Mouse (Mus musculus) stomach, embryonic 16.5 days (tissue): Measurements from ENCODE around the gene Hnrnpd. TPM values are rescaled to one million over a fixed set of nuclear protein-coding genes. Genes with fewer than 3 reads are reported as not detected.

Experiments
- ATAC-seq: fragments of 200-750 bp; cut with Nextera tagmentation; 2 replicates; pipeline ENCODE4 v1.8.0; 2017; ENCODE audit warnings: moderate number of reproducible peaks, moderate TSS enrichment; ENCODE audit not compliant: insufficient read depth, low FRiP score
- H3K27ac ChIP-seq: fragments of 300-500 bp; sonication (generic); 2 replicates; pipeline ENCODE4 v1.5.1; 2014; ENCODE audit warnings: low read length
- H3K27me3 ChIP-seq: fragments of 300-500 bp; sonication (generic); 2 replicates; pipeline ENCODE4 v1.6.1; 2014; ENCODE audit warnings: low read length, control low read depth, mixed read lengths; ENCODE audit not compliant: control insufficient read depth, insufficient read depth
- H3K36me3 ChIP-seq: fragments of 300-500 bp; sonication (generic); 2 replicates; pipeline ENCODE4 v1.6.1; 2014; ENCODE audit warnings: low read length; ENCODE audit not compliant: control insufficient read depth, insufficient read depth
- H3K4me1 ChIP-seq: fragments of 300-500 bp; sonication (generic); 2 replicates; pipeline ENCODE4 v1.6.1; 2014; ENCODE audit warnings: low read length, control low read depth, mixed read lengths; ENCODE audit not compliant: control insufficient read depth, insufficient read depth
- H3K4me2 ChIP-seq: fragments of 300-500 bp; sonication (generic); 2 replicates; pipeline ENCODE4 v1.6.1; 2014; ENCODE audit warnings: low read depth, low read length, mixed read lengths
- H3K4me3 ChIP-seq: fragments of 300-500 bp; sonication (generic); replicated peaks from 2 replicates; pipeline ENCODE4 v1.5.1; 2014; ENCODE audit warnings: mild to moderate bottlenecking, low read length
- H3K9ac ChIP-seq: fragments of 300-500 bp; sonication (generic); 2 replicates; pipeline ENCODE4 v1.6.1; 2014; ENCODE audit warnings: low read length
- H3K9me3 ChIP-seq: fragments of 300-500 bp; sonication (generic); replicated peaks from 2 replicates; pipeline ENCODE4 v1.6.1; 2016; ENCODE audit warnings: low read length, control low read depth; ENCODE audit not compliant: control insufficient read depth
- WGBS: fragments of 180-500 bp; shearing (Covaris S2); extraction: QIAGEN DNeasy Blood & Tissue Kit; methylation state at CpG from one replicate; pipeline ENCODE4 v1.1.7; 2014; 5-methylcytosine and 5-hydroxymethylcytosine counted together
- polyA plus RNA-seq: library from polyadenylated mRNA; unstranded; fragments of >200 nt; fragmentation: Nextera tagmentation; extraction: Ambion mirVana; gene quantifications from 2 replicates; pipeline ENCODE4 v1.2.1, GENCODE M21; 2015

The Hnrnpd gene
- polyA plus RNA-seq, 1 experiment from 2014 or later: 39.1 TPM

- no peak for ATAC-seq
- WGBS: 37% methylated on average over 1 of the region's 1 CpGs
- H3K36me3 ChIP-seq: peaks cover 6% of the 10 kb centered on the region; the same call in 1 of the 2 replicates
- H3K4me1 ChIP-seq: peaks cover 27% of the 10 kb centered on the region
- H3K4me3 ChIP-seq: peak overlapping the region; percentile 34
- H3K9ac ChIP-seq: no peak overlapping the region
- H3K4me2 ChIP-seq: peak overlapping the region; percentile 79
- H3K9me3 ChIP-seq: no peaks in the 10 kb centered on the region
- no peaks in the 10 kb centered on the region for H3K27me3 ChIP-seq
- H3K27ac ChIP-seq: no peak overlapping the region
These were observed 3.0 kb downstream of the Hnrnpd start for GRCm38 (mm10) chr5:99975776-99976175.

- H3K27ac ChIP-seq: no peak overlapping the region
- H3K4me1 ChIP-seq: peaks cover 30% of the 10 kb centered on the region
- 25% methylated on average over 4 of the region's 4 CpGs for WGBS
- peak overlapping the region; percentile 3; the same call in 1 of the 2 replicates for H3K9ac ChIP-seq
- H3K4me2 ChIP-seq: peak overlapping the region; percentile 79
- no peak for ATAC-seq
- H3K9me3 ChIP-seq: no peaks in the 10 kb centered on the region
- peak overlapping the region; percentile 3 for H3K4me3 ChIP-seq
- peaks cover 6% of the 10 kb centered on the region; the same call in 1 of the 2 replicates for H3K36me3 ChIP-seq
- no peaks in the 10 kb centered on the region for H3K27me3 ChIP-seq
These were observed 3.7 kb downstream of the Hnrnpd start for GRCm38 (mm10) chr5:99975061-99975460.

GRCm38 (mm10) chr5:99973941-99974340 is 4.8 kb downstream of the Hnrnpd start:
- no peaks in the 10 kb centered on the region for H3K27me3 ChIP-seq
- no peak for ATAC-seq
- no peak overlapping the region for H3K27ac ChIP-seq
- peaks cover 6% of the 10 kb centered on the region; the same call in 1 of the 2 replicates for H3K36me3 ChIP-seq
- H3K4me1 ChIP-seq: peaks cover 27% of the 10 kb centered on the region
- no peak overlapping the region for H3K9ac ChIP-seq
- 7% methylated on average over 2 of the region's 2 CpGs for WGBS
- H3K4me2 ChIP-seq: peak overlapping the region; percentile 31; the same call in 1 of the 2 replicates
- no peak overlapping the region for H3K4me3 ChIP-seq
- H3K9me3 ChIP-seq: no peaks in the 10 kb centered on the region

GRCm38 (mm10) chr5:99959960-99960359 is 18.8 kb downstream of the Hnrnpd start:
- peaks cover 13% of the 10 kb centered on the region; the same call in 1 of the 2 replicates for H3K36me3 ChIP-seq
- no peak overlapping the region for H3K27ac ChIP-seq
- H3K9ac ChIP-seq: no peak overlapping the region
- 68% methylated on average over 2 of the region's 2 CpGs for WGBS
- no peak overlapping the region for H3K4me2 ChIP-seq
- no peaks in the 10 kb centered on the region for H3K27me3 ChIP-seq
- H3K4me3 ChIP-seq: no peak overlapping the region
- no peaks in the 10 kb centered on the region for H3K9me3 ChIP-seq
- no peaks in the 10 kb centered on the region for H3K4me1 ChIP-seq
- ATAC-seq: no peak

- no peaks in the 10 kb centered on the region for H3K27me3 ChIP-seq
- H3K4me1 ChIP-seq: no peaks in the 10 kb centered on the region
- no peak overlapping the region for H3K4me3 ChIP-seq
- H3K9ac ChIP-seq: no peak overlapping the region
- H3K36me3 ChIP-seq: peaks cover 11% of the 10 kb centered on the region; the same call in 1 of the 2 replicates
- H3K27ac ChIP-seq: no peak overlapping the region
- H3K4me2 ChIP-seq: no peak overlapping the region
- ATAC-seq: no peak
- WGBS: 74% methylated on average over 2 of the region's 2 CpGs
- H3K9me3 ChIP-seq: no peaks in the 10 kb centered on the region
These were observed 19.4 kb downstream of the Hnrnpd start for GRCm38 (mm10) chr5:99959236-99959936.

GRCm38 (mm10) chr5:99958666-99959065 is 20.1 kb downstream of the Hnrnpd start:
- H3K27me3 ChIP-seq: no peaks in the 10 kb centered on the region
- H3K27ac ChIP-seq: no peak overlapping the region
- peaks cover 9% of the 10 kb centered on the region; the same call in 1 of the 2 replicates for H3K36me3 ChIP-seq
- H3K4me3 ChIP-seq: no peak overlapping the region
- no peak overlapping the region for H3K9ac ChIP-seq
- no peak for ATAC-seq
- 64% methylated on average over 1 of the region's 1 CpGs for WGBS
- H3K4me2 ChIP-seq: no peak overlapping the region
- no peaks in the 10 kb centered on the region for H3K9me3 ChIP-seq
- H3K4me1 ChIP-seq: no peaks in the 10 kb centered on the region

GRCm38 (mm10) chr5:99953883-99954282 is 24.9 kb downstream of the Hnrnpd start:
- Histone ChIP-seq H3K4me1 (no peaks in the 10 kb centered on the region), H3K27ac (no peak overlapping the region), H3K9me3 (no peaks in the 10 kb centered on the region), H3K9ac (no peak overlapping the region), H3K36me3 (no peaks in the 10 kb centered on the region), H3K4me2 (no peak overlapping the region), H3K27me3 (no peaks in the 10 kb centered on the region), H3K4me3 (no peak overlapping the region)
- WGBS: 76% methylated on average over 1 of the region's 1 CpGs
- no peak for ATAC-seq

GRCm38 (mm10) chr5:99952513-99952912 is 26.2 kb downstream of the Hnrnpd start:
- Histone ChIP-seq H3K9ac (no peak overlapping the region), H3K27me3 (no peaks in the 10 kb centered on the region), H3K27ac (no peak overlapping the region), H3K9me3 (no peaks in the 10 kb centered on the region), H3K4me1 (no peaks in the 10 kb centered on the region), H3K4me3 (no peak overlapping the region), H3K4me2 (no peak overlapping the region), H3K36me3 (no peaks in the 10 kb centered on the region)
- WGBS: 78% methylated on average over 5 of the region's 5 CpGs
- ATAC-seq: peak; percentile 33; the same call in 1 of the 2 replicates

- Histone ChIP-seq H3K9me3 (peaks cover 3% of the 10 kb centered on the region; the same call in 1 of the 2 replicates), H3K27me3 (no peaks in the 10 kb centered on the region), H3K4me3 (no peak overlapping the region), H3K27ac (no peak overlapping the region), H3K36me3 (no peaks in the 10 kb centered on the region), H3K4me2 (no peak overlapping the region), H3K9ac (no peak overlapping the region), H3K4me1 (no peaks in the 10 kb centered on the region)
- no peak for ATAC-seq
- 52% methylated on average over 10 of the region's 10 CpGs for WGBS
These were observed 36.8 kb downstream of the Hnrnpd start for GRCm38 (mm10) chr5:99941776-99942502.
